Mouse (Mus musculus): Measurements from ENCODE around the gene Fmnl2. TPM values are rescaled to one million over a fixed set of nuclear protein-coding genes. Genes with fewer than 3 reads are reported as not detected.

The Fmnl2 gene
- polyA plus RNA-seq, 1 experiment, result 2.3 TPM

GRCm38 (mm10) chr2:52958535-52959290, 101.1 kb downstream of the Fmnl2 start:
- H3K27me3 ChIP-seq (ENCODE audit: control insufficient read depth, insufficient read depth, low read length), result no peaks in the 10 kb centered on the region
- no peaks in the 10 kb centered on the region for H3K36me3 ChIP-seq (ENCODE audit: control insufficient read depth, insufficient read depth, low read length)
- H3K4me1 ChIP-seq (ENCODE audit: control insufficient read depth, insufficient read depth, insufficient read length), result peaks cover 3% of the 10 kb centered on the region; the same call in 1 of the 2 replicates
- no peak for DNase-seq (ENCODE audit: low read depth in 1 of 2, low spot score in 2 of 2)
- whole genome bisulfite sequencing, result 28% methylated on average over 15 of the region's 15 CpGs
- no peak overlapping the region for H3K27ac ChIP-seq (ENCODE audit: insufficient read depth, low read length)
- TF ChIP-seq CTCF (IDR thresholded peaks at IDR 0.05; ENCODE audit: extremely low read depth, insufficient read depth, insufficient read length, insufficient replicate concordance) (no peak), POLR2A (IDR thresholded peaks at IDR 0.05; ENCODE audit: low read depth, low read length) (no peak)
- no peak overlapping the region for H3K4me3 ChIP-seq (ENCODE audit: extremely low read depth, insufficient read depth, insufficient read length)

- H3K4me1 ChIP-seq (ENCODE audit: control insufficient read depth, insufficient read depth, insufficient read length), result peaks cover 3% of the 10 kb centered on the region; the same call in 1 of the 2 replicates
- no peaks in the 10 kb centered on the region for H3K36me3 ChIP-seq (ENCODE audit: control insufficient read depth, insufficient read depth, low read length)
- H3K4me3 ChIP-seq (ENCODE audit: extremely low read depth, insufficient read depth, insufficient read length), result no peak overlapping the region
- no peak for DNase-seq (ENCODE audit: low read depth in 1 of 2, low spot score in 2 of 2)
- no peak for TF ChIP-seq CTCF (IDR thresholded peaks at IDR 0.05; ENCODE audit: extremely low read depth, insufficient read depth, insufficient read length, insufficient replicate concordance)
- no peak for TF ChIP-seq POLR2A (IDR thresholded peaks at IDR 0.05; ENCODE audit: low read depth, low read length)
- H3K27me3 ChIP-seq (ENCODE audit: control insufficient read depth, insufficient read depth, low read length), result no peaks in the 10 kb centered on the region
- H3K27ac ChIP-seq (ENCODE audit: insufficient read depth, low read length), result no peak overlapping the region
Observed at GRCm38 (mm10) chr2:52959291-52959621, 101.6 kb downstream of the Fmnl2 start.

GRCm38 (mm10) chr2:52959982-52960381, 102.3 kb downstream of the Fmnl2 start:
- Histone ChIP-seq H3K4me1 (ENCODE audit: control insufficient read depth, insufficient read depth, insufficient read length) (peaks cover 3% of the 10 kb centered on the region; the same call in 1 of the 2 replicates), H3K36me3 (ENCODE audit: control insufficient read depth, insufficient read depth, low read length) (no peaks in the 10 kb centered on the region), H3K27ac (ENCODE audit: insufficient read depth, low read length) (no peak overlapping the region), H3K4me3 (ENCODE audit: extremely low read depth, insufficient read depth, insufficient read length) (no peak overlapping the region), H3K27me3 (ENCODE audit: control insufficient read depth, insufficient read depth, low read length) (no peaks in the 10 kb centered on the region)
- no peak for TF ChIP-seq CTCF (IDR thresholded peaks at IDR 0.05; ENCODE audit: extremely low read depth, insufficient read depth, insufficient read length, insufficient replicate concordance)
- TF ChIP-seq POLR2A (IDR thresholded peaks at IDR 0.05; ENCODE audit: low read depth, low read length), result no peak
- DNase-seq (ENCODE audit: low read depth in 1 of 2, low spot score in 2 of 2), result no peak
- WGBS, result 61% methylated on average over 3 of the region's 3 CpGs

- H3K27me3 ChIP-seq (ENCODE audit: control insufficient read depth, insufficient read depth, low read length), result no peaks in the 10 kb centered on the region
- H3K4me1 ChIP-seq (ENCODE audit: control insufficient read depth, insufficient read depth, insufficient read length), result peaks cover 2% of the 10 kb centered on the region; the same call in 1 of the 2 replicates
- H3K4me3 ChIP-seq (ENCODE audit: extremely low read depth, insufficient read depth, insufficient read length), result no peak overlapping the region
- no peak for DNase-seq (ENCODE audit: low read depth in 1 of 2, low spot score in 2 of 2)
- WGBS, result 19% methylated on average over 2 of the region's 2 CpGs
- no peak for TF ChIP-seq POLR2A (IDR thresholded peaks at IDR 0.05; ENCODE audit: low read depth, low read length)
- H3K36me3 ChIP-seq (ENCODE audit: control insufficient read depth, insufficient read depth, low read length), result no peaks in the 10 kb centered on the region
- peak overlapping the region; percentile 10; the same call in 1 of the 2 replicates for H3K27ac ChIP-seq (ENCODE audit: insufficient read depth, low read length)
Observed at GRCm38 (mm10) chr2:52960697-52961096, 103.0 kb downstream of the Fmnl2 start.

GRCm38 (mm10) chr2:52963439-52963838, 105.8 kb downstream of the Fmnl2 start:
- DNase-seq (ENCODE audit: low read depth in 1 of 2, low spot score in 2 of 2), result no peak
- Histone ChIP-seq H3K27ac (ENCODE audit: insufficient read depth, low read length) (no peak overlapping the region), H3K4me3 (ENCODE audit: extremely low read depth, insufficient read depth, insufficient read length) (no peak overlapping the region), H3K4me1 (ENCODE audit: control insufficient read depth, insufficient read depth, insufficient read length) (peaks cover 7% of the 10 kb centered on the region; the same call in 1 of the 2 replicates), H3K27me3 (ENCODE audit: control insufficient read depth, insufficient read depth, low read length) (no peaks in the 10 kb centered on the region), H3K36me3 (ENCODE audit: control insufficient read depth, insufficient read depth, low read length) (no peaks in the 10 kb centered on the region)
- TF ChIP-seq CTCF (IDR thresholded peaks at IDR 0.05; ENCODE audit: extremely low read depth, insufficient read depth, insufficient read length, insufficient replicate concordance) (no peak), POLR2A (IDR thresholded peaks at IDR 0.05; ENCODE audit: low read depth, low read length) (no peak)
- 86% methylated on average over 1 of the region's 1 CpGs for WGBS

- Histone ChIP-seq H3K4me1 (ENCODE audit: control insufficient read depth, insufficient read depth, insufficient read length) (peaks cover 7% of the 10 kb centered on the region; the same call in 1 of the 2 replicates), H3K4me3 (ENCODE audit: extremely low read depth, insufficient read depth, insufficient read length) (no peak overlapping the region), H3K36me3 (ENCODE audit: control insufficient read depth, insufficient read depth, low read length) (no peaks in the 10 kb centered on the region), H3K27me3 (ENCODE audit: control insufficient read depth, insufficient read depth, low read length) (no peaks in the 10 kb centered on the region), H3K27ac (ENCODE audit: insufficient read depth, low read length) (no peak overlapping the region)
- DNase-seq (ENCODE audit: low read depth in 1 of 2, low spot score in 2 of 2), result no peak
- WGBS, result 83% methylated on average over 7 of the region's 7 CpGs
- no peak for TF ChIP-seq CTCF (IDR thresholded peaks at IDR 0.05; ENCODE audit: extremely low read depth, insufficient read depth, insufficient read length, insufficient replicate concordance)
- no peak for TF ChIP-seq POLR2A (IDR thresholded peaks at IDR 0.05; ENCODE audit: low read depth, low read length)
Observed at GRCm38 (mm10) chr2:52964386-52964928, 106.8 kb downstream of the Fmnl2 start.

GRCm38 (mm10) chr2:52966227-52966626, 108.6 kb downstream of the Fmnl2 start:
- TF ChIP-seq POLR2A (IDR thresholded peaks at IDR 0.05; ENCODE audit: low read depth, low read length) (no peak), CTCF (IDR thresholded peaks at IDR 0.05; ENCODE audit: extremely low read depth, insufficient read depth, insufficient read length, insufficient replicate concordance) (no peak)
- no peak for DNase-seq (ENCODE audit: low read depth in 1 of 2, low spot score in 2 of 2)
- Histone ChIP-seq H3K27ac (ENCODE audit: insufficient read depth, low read length) (no peak overlapping the region), H3K36me3 (ENCODE audit: control insufficient read depth, insufficient read depth, low read length) (no peaks in the 10 kb centered on the region), H3K4me3 (ENCODE audit: extremely low read depth, insufficient read depth, insufficient read length) (no peak overlapping the region), H3K4me1 (ENCODE audit: control insufficient read depth, insufficient read depth, insufficient read length) (peaks cover 7% of the 10 kb centered on the region; the same call in 1 of the 2 replicates), H3K27me3 (ENCODE audit: control insufficient read depth, insufficient read depth, low read length) (no peaks in the 10 kb centered on the region)
- 59% methylated on average over 5 of the region's 5 CpGs for WGBS
